Mouse (Mus musculus): ENCODE results near the gene Tbx10.
A peak's percentile ranks its signal among the peaks of the same experiment; 100 is the strongest.
"Not testable (repeated sequence)": the region's sequence is repeated elsewhere in the genome, so short reads cannot be mapped to it uniquely, and the experiment has no call there.

The Tbx10 gene

GRCm38 (mm10) chr19:4046866-4047254 is 54.3 kb downstream of the Tbx10 start:
- no peak for DNase-seq

- DNase-seq, result peak; percentile 94
These were observed 55.3 kb downstream of the Tbx10 start for GRCm38 (mm10) chr19:4047859-4048258.

- not testable (repeated sequence) for DNase-seq
These were observed 56.5 kb downstream of the Tbx10 start for GRCm38 (mm10) chr19:4049069-4049468.
